Mouse (Mus musculus) cerebellum, adult 9-11 months (tissue): ENCODE data around the gene Gm49355.

Experiments
- DNase-seq: peaks from one replicate; pipeline ENCODE4 v3.0.0; 2022

Gene Gm49355

DNA sequence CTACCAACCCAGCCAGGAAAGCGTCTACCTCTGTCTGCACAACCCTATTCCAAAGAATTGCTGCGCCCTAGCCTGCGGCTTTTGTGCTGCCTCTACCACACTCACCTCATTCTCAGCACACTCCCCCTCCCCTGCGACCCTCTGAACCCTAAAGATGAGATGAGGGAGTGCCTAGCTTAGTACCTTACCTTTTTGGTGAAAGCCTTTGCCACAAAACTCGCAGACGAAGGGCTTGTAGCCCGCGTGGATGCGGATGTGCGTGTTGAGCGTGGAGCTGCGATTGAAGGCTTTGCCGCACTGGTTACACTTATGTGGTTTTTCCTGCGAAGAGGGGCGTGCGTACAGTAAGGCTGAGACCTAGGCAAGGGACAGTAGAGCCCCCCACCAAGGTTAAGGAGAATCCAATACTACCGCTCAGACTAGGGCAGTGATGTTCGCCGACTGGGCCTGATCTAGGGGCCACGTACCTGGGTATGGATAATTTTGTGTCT is 59.7 kb downstream of the Gm49355 start:
- DNase-seq: no peak

DNA sequence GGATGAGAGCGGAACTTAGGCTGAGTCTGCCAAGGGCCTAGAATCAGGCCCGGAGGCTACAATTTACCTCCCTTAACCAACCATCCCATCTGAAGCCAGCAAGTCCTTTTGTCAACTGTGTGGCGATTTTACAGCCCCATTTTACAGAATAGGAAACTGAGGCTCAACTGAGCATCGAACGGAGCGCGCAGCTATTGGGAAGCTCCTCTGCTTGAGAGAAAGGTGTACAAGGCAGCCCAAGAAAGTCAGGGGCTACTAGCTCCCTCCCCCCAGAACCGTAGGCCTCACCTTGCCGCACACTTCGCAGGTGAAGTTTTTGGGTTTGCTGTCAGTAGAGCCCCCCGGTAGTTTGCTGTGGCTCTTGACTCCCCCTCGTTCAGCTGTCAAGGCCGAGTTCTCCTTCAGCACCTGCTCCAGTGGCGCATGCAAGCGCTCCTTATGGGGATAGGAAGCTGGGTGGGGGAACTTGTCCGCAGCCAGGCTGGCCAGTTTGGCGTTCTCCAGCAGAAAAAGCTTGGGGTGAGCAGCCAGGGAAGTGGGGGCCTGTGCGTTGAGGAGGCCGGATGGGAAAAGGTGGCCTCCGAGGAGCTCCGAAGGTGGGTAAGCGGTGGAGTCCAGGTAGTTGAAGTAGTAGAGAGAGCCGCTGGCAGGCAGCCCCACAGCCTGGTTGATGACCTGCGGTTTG is 60.4 kb downstream of the Gm49355 start:
- DNase-seq: no peak

DNA sequence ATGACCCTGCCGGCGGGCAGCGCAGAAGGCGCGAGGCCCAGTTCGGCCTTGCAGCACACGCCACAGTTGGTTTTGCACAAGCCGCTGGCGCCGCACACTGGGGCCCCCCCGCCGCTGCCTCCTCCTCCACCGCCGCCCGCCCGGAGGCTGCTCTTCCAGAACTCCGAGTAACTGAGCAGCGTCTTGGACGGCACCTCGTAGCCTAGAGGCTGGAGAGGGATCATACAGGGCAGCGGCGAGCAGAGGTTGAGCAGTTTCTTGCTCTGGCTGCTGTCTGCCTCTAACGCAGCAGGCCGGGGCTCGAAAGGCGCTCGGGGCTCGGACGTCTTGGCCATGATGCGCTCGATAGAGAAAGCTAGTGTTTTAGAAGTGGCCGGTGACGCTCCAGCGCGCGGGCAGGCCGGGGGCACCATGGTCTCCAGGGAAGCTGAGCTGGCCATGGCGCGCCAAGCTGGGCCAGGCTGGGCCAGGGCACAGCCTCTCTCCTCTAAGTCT is 61.0 kb downstream of the Gm49355 start:
- DNase-seq: no peak

DNA sequence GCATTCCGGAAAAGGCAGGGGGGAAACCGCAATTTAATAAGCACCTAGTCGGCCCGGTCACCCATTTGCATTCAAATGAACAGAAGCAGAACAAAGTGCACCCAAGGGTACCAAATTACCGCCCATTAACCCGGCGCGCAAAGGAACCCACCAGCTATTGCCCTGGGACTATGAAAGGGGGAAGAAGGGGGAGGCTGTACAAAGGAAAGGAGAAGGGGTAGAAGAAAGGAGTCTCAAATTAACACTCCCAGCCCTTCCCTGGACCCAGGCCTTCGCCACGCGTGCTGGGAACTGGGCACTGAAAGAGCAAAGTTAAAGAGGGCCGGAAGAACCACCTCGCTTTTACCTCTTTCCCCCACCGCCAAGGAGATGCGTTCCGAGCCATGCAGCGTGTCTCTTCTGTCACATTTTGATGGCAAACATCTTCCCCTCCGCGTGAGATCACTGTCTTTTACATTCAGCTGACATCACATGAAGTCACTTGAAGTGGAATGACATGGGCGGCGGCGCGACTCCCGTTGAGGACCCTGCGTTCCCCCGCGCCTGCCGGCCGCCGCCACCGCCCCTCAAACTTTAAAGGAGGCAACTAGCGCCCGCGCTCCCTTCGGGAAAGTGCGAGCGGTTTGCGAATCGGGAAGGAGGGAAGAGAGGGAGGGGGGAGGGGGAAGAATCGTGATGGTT is 61.6 kb downstream of the Gm49355 start:
- DNase-seq: no peak

DNA sequence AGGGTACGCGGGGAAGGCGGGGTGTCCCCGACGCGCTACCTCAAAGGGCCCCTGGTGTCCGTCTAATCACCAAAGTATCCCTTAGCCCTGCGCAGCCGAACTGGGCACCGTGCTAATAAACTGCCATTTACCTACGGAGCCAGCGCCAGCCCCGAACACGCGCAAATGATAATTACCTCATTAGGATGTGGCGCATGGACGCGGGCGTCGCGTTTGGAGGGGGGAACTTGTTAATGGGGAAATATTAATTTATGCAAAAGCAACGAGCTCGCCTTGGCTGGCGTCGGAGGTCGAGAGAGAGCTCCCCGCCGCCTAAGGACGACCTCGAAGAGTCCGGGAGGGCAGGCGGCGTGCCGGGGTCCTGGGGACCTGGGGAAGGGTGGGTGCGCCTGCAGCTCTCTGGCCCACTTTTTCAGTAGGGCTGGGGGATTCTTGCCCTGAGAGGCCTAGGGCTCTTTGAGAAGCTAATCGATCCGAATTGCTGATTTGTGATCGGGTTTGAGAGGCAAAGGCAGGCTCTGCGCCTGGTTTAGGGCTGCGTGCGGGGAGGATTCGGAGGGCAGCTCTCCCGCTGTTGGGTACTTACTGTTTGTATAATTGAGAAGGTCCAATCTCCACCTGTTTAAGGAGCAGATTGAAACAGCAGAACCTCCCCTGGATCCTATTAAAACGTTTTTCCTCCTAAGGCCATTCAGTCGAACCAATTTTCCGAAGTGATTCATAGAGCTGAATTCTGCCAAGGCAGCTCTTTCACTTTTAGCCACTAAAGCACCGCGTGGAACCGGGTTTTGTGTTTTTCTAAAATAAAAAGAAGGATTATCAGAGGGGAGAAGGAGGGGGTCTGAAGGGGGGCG is 62.5 kb downstream of the Gm49355 start:
- DNase-seq: no peak

DNA sequence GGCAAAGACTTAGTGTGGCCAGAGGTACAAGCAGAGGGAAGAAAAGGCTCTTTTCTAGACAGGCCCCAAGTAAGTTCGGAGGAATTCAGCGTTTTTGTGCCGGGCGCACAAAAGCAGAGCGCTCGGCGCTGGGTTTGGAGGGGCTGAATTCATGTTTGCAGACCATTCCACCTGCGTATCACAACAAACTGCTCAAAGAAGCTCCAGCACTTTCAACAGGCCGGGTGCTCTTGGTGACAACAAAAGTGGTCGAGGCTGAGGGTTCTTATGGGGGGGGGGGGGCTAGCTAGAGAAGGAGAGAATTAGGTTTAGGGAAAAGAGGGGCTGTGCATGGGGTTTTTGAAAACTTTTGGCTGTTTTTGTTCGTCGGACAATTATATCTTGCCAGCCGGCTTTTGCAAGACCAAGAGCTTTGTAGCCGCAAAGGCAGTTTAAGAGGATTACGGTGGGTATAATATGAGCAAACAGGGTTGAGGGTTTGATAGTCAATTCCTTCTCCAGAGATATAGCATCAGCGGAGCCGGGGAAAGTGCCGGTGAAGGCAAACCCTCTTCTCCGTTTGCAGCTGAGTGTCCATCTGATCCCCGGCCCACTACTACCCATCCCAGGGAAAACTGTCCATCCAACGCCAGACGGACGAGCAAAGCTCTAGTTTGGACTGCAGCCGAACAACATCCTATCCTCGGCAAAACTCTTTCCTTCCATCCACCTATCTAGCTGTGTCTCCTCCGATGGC is 63.3 kb downstream of the Gm49355 start:
- no peak for DNase-seq

DNA sequence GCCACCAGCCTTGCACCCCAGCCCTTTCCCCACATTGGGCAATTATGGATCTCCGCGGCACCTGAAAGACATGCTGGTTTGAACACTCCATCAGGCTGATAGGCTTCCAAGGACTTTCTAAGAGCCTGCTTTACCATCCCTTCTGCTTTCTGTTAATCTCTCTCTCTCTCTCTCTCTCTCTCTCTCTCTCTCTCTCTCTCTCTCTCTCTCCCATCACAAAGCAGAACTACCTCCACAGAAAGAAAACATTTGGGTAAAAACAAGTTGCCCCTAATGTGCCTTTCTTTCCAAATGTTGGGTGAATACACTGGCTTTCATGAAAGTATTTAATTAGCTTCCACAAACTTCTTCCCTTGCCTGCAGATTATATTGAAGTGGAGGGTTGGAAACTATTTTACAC is 64.3 kb downstream of the Gm49355 start, which contains the start of gene Fezf2:
Gene Fezf2 (minus strand): TSS at position 101 of the 400 bp plus-strand sequence.
- DNase-seq: no peak

DNA sequence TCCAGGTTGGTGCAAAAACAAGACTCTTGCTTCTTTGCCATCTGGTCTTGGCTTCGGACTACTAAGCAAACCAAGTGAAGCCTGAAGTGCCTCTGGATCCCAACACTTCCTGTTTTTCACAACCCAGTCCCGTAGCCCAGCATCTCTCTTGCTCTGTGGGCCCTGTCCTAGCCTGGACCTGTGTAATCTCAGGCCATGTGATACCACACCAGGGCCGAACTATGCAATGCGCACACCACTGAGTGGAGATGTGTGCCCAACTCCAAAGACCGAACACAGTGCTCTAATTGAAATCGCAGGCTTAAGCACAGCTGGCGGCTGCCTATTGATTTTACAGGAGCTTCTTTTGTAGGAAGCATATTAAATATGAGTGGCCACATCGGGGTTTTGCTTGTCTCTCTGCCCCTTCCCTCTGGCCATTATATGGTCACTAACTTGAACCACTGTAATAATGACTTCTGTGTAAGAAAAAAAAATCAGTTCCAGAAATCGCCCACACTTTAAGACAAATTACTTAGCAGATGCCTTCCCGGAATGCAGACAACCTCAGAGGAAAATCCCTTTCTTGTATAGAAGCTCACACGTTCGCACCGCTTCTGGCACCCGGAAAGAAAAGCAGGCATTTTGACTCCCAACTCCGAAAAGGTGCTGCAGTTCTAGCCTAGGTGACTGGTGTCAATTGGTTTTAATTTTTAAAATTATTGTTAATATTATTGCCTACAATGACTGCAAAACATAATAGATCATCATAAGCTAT is 65.7 kb downstream of the Gm49355 start:
- no peak for DNase-seq

DNA sequence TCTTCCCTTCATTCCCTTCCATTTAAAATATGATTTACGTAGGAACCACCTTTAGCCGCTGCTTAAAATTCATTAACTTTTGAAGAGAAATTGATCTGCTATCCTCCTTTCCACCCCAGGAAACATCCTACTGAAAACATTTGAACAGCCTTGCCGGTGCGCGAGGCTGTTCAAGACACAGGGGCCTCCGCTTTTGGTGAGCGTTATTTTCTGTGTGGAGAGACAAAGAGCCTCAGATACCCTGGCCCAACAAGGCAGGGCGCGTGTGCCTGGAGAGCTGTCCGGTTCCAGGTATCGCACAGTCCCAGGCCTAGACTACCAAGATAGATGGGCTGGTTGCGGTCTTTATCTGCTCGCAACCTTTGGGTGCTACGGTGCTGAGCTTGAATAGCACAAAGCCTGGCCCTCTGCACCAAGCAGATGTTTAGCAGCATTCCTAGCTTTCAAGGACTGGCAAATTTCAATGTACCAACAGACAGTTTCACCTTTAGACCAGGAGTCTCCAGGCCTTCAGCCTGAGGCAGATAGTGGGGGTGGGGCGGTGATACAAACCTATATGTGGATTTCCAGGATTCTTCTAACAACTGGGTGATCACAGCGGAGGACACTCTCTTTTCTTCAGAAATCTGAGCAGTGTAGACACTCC is 66.6 kb downstream of the Gm49355 start:
- no peak for DNase-seq
